Mouse (Mus musculus) ovary, postnatal 36 days (tissue): ENCODE data around the gene Mrpl11.
"Not testable (repeated sequence)": the region's sequence is repeated elsewhere in the genome, so short reads cannot be mapped to it uniquely, and the experiment has no call there.

Experiments
- DNase-seq: peaks from one replicate; pipeline ENCODE4 v3.0.0; 2022; ENCODE audit warnings: low spot score, mixed read lengths

Gene Mrpl11

DNA sequence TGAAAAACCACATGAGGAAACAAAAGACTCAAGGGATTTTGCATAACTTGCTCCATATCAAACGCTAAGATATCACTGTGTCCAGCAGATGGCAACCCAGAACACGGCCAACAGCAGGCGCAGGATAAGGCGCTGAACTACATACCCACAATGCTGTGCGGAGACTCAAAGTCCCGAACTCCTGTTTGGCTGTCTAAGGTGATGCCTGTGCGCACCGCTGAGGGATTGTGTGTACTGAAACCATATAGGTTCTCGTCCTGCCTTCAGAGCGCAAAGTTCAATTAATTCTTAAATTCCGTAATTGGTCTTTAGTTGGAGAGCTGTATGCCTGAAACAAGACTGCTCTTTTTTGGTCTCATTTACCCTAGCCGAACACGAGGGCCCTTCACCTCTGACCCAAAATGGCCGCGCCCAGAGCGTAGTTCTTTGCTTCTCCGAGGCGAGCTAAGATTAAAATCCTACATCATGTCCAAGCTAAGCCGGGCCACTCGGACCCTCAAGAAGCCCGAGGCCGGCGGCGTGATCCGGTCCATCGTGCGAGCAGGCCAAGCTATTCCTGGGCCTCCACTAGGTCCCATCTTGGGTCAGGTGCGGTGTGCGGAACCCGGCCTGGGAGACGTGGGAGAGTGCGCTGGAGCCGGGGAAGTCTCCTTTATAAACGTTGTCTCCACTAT is at the start of gene Mrpl11:
Gene Mrpl11, plus strand, starts transcription at position 220 of the 674 bp plus-strand sequence.
- peak; percentile 85 for DNase-seq

DNA sequence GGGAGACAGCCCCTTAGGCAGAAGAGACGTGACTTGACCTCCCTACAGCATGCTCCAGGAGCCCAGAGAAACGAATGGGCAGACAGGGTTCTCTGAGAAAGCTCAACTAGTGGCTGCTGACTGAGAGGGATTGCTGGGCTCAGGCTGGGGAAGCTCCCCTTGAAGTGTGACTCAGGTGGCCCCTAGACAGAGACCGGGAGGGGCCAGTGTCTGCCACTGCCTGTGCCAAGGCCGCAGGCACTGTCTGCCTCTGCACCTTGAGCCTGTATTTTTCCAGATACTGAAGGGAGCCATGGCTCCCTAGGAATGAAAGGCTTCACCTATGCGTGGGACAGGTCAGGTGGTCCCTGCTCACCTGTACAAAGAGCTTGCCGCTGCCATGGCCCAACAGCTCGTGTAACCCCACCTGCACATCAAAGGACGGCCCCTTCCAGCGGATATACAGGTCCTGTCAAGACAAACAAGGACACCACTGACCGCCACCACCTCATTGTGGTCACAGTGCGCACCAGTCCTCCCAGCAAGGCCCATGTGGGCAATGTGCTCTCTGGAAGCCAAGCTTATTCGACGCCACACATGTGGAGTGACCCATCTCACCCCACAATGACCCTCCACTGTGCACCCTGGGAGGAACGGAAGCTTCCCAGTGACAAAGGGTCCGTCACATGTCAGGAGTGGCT is 45.9 kb upstream of the Mrpl11 start:
- DNase-seq = no peak

DNA sequence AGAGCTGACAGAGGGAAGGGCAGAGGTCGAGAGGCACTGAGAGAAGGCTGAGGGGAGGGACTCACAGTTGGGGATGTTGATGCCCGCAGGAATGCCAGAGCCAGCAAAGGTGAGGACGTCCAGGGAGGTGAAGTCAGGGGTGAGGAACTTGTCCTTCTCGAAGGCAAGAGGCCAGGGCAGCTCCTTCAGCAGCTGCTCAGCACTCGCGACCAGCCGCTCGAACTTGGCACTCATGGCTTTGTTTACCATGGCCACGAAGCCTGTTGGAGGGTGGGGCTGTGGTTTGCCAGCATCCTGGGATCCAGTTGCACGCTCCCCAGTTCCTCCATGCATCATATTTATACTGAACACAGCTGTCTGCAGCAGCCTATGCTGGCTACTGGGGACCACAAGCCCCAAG is 45.1 kb upstream of the Mrpl11 start:
- DNase-seq = no peak

- DNase-seq = no peak
Measured at GRCm38 (mm10) chr19:4919652-4920051, 42.3 kb upstream of the Mrpl11 start.

DNA sequence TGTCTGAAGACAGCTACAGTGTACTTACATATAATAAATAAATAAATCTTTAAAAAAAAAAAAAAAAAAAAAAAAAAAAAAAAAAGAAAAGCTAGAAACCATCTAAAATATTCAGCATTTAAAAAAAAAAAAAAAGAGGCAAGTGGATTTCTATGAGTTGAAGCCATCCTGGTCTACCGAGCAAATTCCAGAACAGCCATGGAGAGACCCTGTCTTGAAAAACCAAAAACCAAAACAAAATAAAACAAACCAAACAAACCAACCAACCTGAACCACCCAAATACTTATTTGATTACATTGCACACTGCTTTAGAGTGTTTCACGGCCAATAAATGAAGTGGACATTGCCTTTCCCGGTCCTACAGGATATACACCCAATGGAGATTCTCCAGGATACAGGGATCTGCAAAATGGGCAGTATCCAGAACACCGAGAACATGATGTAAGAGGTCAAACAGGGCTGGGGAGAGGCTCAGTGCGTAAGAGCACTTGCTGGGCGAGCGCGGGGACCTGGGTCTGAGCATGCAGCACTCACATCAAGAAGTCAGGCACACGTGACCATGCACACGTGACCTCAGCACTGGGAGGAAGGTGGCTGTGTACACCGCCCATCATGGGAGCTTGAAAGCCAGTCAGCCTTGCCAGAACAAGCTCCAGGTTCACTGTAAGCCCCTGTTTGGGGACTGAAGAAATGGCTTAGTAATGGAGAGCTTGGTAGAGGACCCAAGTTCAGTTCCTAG is 36.7 kb upstream of the Mrpl11 start:
- no peak for DNase-seq

GRCm38 (mm10) chr19:4927904-4928531 is 33.9 kb upstream of the Mrpl11 start, which contains the start of gene Dpp3:
Gene Dpp3 (minus strand): TSS chr19:4928287.
- DNase-seq = peak; percentile 98

GRCm38 (mm10) chr19:4928781-4929180 is 33.2 kb upstream of the Mrpl11 start:
- DNase-seq = peak; percentile 29

GRCm38 (mm10) chr19:4936896-4937295 is 25.1 kb upstream of the Mrpl11 start:
- no peak for DNase-seq

GRCm38 (mm10) chr19:4937444-4938310 is 24.3 kb upstream of the Mrpl11 start:
- peak; percentile 30 for DNase-seq

DNA sequence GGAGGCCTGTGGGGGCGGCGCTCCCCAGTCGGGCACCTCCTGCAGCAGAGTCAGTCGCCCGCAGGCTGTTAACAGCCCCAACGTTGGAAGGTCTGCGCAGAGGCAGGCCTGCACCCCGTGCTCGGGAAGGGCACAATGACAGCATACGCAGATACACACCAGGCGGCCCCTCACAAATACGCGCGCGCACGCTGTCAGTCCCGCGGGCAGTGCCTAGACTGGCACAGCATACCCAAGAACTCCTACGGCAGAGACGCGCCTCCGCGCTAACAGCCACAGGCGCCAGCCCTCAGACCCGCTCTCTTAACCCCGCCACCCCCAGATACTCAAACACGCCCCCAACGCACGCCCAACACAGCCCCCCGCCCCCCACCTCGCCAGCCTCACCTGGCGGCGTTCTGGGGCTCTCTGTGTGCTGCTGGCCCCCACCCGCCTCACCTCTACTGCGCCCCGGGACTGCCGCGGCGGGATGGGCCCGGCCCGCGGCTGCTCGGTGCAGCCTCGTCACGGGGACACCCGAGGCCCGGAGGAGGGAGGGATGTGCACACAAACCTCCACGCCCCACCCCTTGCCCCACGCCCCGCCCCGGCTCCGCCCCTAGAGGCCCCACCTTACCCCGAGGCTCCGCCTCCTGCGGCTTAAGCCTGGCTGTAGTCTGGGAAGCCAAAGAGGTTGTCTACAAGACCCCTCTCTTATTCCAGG is 19.2 kb upstream of the Mrpl11 start, which contains the start of gene Peli3:
Gene Peli3, minus strand, starts transcription at position 577 of the 702 bp plus-strand sequence.
- peak; percentile 84 for DNase-seq

GRCm38 (mm10) chr19:4943253-4943588 is 18.7 kb upstream of the Mrpl11 start:
- no peak for DNase-seq

GRCm38 (mm10) chr19:4945540-4945939 is 16.4 kb upstream of the Mrpl11 start:
- no peak for DNase-seq

DNA sequence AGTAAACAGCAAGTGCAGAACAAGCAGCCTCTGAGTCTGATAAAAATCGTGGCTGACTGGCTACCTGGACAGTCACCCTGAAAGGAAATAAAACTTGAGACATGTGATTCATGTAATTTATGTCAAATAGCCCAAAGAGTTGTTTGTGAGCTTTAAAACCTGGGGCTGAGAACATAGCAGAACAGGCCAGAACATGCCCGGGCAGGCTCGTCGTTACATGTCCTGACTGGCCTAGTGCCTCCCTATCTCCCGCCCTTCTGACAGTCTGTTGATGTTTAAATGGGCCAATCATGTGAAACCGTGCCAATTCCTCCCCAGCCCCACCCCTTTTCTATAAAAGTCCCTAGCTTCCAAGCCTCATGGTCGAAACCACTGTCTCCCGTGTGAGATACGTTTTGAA is 13.3 kb upstream of the Mrpl11 start:
- DNase-seq = not testable (repeated sequence)

- no peak for DNase-seq
Measured at GRCm38 (mm10) chr19:4968236-4968635, 6.3 kb downstream of the Mrpl11 start.

- DNase-seq = no peak
Measured at GRCm38 (mm10) chr19:4981767-4982166, 19.8 kb downstream of the Mrpl11 start.

GRCm38 (mm10) chr19:4989013-4989412 is 27.1 kb downstream of the Mrpl11 start:
- DNase-seq = peak; percentile 93

GRCm38 (mm10) chr19:4989434-4990255 is 27.7 kb downstream of the Mrpl11 start:
- no peak for DNase-seq

DNA sequence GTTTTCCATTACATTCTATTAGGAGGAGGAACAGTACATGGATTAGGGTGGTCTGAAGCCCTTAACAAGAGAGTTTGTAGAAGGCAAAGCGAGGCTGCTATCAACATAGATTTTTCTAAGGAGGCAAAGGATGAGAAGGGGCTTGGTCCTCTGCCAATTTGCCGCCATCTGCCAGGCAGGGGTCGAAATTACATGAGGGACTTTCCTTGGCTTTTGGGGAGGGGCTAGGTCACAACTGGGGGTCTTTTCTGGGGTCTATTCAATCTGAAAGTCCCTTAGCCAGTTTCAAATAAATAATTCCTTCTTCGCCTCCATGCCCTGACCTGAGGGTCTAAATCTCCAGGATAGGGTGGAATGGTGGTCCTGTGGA is 28.3 kb downstream of the Mrpl11 start, which contains the start of gene Npas4:
Gene Npas4, minus strand, starts transcription at position 61 of the 370 bp plus-strand sequence.
- no peak for DNase-seq

DNA sequence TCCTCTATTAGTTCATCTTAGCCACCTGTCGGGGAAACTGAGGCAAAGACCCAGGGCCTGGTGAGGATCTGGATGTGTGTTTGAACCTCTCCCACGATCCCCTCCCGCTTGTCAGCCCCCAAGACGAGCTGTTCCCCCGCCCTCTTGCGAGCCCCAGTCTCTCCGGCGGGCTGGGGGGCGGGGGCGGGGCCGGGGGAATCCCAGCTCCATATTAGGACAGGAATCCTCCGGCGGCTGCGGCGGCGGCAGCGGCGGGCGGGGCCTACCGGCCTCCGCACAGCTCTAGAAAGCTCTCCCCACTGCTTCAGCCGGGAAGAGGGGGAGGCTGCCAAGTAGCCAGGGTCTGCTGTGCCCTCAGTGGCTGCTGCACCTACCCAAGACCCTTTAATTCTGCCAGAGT is 28.8 kb downstream of the Mrpl11 start:
- no peak for DNase-seq

DNA sequence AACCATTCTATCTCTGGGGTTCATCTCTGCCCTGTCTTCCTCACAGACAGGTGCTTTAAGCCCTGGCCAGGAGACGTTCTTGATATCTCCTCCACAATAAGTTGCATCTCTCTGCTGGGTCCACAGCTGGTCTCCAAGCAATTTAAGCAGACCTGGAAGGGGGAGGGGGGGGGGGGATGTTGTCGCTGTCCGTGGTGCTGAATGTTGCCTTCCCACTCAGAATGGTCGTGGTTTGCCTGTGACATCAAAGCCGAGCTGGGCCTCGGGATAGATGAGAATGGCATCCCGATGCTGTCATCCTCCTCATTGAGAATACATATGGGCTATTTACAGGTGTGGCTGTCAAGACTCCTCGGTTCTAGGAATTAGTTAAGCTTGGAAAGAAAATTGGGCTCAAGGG is 30.4 kb downstream of the Mrpl11 start:
- DNase-seq = no peak
